Mouse (Mus musculus): ENCODE measurements at regions not wholly inside any gene's neighbourhood (a gene's known extent, or its start where the extent isn't known, plus 50 kb on each side); places are given as distances from the start of the nearest gene placed in this dataset.

- TF ChIP-seq CTCF (IDR thresholded peaks at IDR 0.05; ENCODE audit: low read depth) (no peak), EP300 (IDR thresholded peaks at IDR 0.05; ENCODE audit: low read depth) (no peak)
Observed at GRCm38 (mm10) chr11:71651756-71652380, 97.9 kb upstream of the Wscd1 start.
